31 mouse cellular contexts compared by ENCODE assay signal in genomic region chr3:128883636-128884195, GRCm38 (mm10).
DNase-seq lines count a peak whose midpoint lies in the region; ATAC-seq lines count a peak whose summit lies in the region.
"Had no signal": no experiment of that assay in that cellular context is flagged by ENCODE, and none has a peak within 500 bp of the region (broad histone marks: within the 10 kb centered on the region; RNA-seq: fewer than 3 reads in every experiment).

No protein-coding gene starts in this region.

- no peaks in the 10 kb centered on the region for H3K27me3 ChIP-seq in hindbrain, embryonic 12.5 days
- no peaks in the 10 kb centered on the region for H3K27me3 ChIP-seq in hindbrain, embryonic 10.5 days (ENCODE audit: insufficient read depth, poor library complexity, severe bottlenecking)
- no peaks in the 10 kb centered on the region for H3K27me3 ChIP-seq in neural tube, embryonic 12.5 days (replicated peaks)
- no peaks in the 10 kb centered on the region for H3K27me3 ChIP-seq in midbrain, embryonic 15.5 days (replicated peaks)
- H3K27me3 ChIP-seq: forebrain, embryonic 12.5 days; heart, embryonic 13.5 days; intestine, embryonic 15.5 days; liver, embryonic 13.5 days; megakaryocyte, embryonic 14.5 days; neural tube, embryonic 13.5 days had no signal

- no peaks in the 10 kb centered on the region for H3K36me3 ChIP-seq in hindbrain, embryonic 12.5 days
- H3K36me3 ChIP-seq in hindbrain, embryonic 10.5 days: no peaks in the 10 kb centered on the region
- H3K36me3 ChIP-seq in neural tube, embryonic 12.5 days: no peaks in the 10 kb centered on the region
- H3K36me3 ChIP-seq in midbrain, embryonic 15.5 days (replicated peaks): no peaks in the 10 kb centered on the region
- H3K36me3 ChIP-seq: forebrain, embryonic 12.5 days; heart, embryonic 13.5 days; intestine, embryonic 15.5 days; limb, embryonic 10.5 days; limb, embryonic 15.5 days; liver, embryonic 13.5 days; neural tube, embryonic 13.5 days had no signal

- no peak overlapping the region for H3K27ac ChIP-seq in hindbrain, embryonic 12.5 days
- no peak overlapping the region for H3K27ac ChIP-seq in hindbrain, embryonic 10.5 days
- H3K27ac ChIP-seq in neural tube, embryonic 12.5 days: no peak overlapping the region
- no peak overlapping the region for H3K27ac ChIP-seq in midbrain, embryonic 15.5 days
- H3K27ac ChIP-seq: forebrain, embryonic 12.5 days; heart, embryonic 13.5 days; intestine, embryonic 15.5 days; limb, embryonic 10.5 days; limb, embryonic 15.5 days; liver, embryonic 13.5 days; neural tube, embryonic 13.5 days had no signal

- no peak for DNase-seq in hindbrain, embryonic 10.5 days (ENCODE audit: low spot score)
- DNase-seq in neural tube, embryonic 10.5 days (ENCODE audit: extremely low spot score, low spot score): no peak
- DNase-seq in heart, adult 18-20 months: no peak
- DNase-seq: adrenal gland, postnatal 14 days; cerebellum, adult 11-12 months; cerebellum, postnatal 14 days; gastrocnemius, postnatal 14 days; heart, adult 11 months; heart, postnatal 10 days; kidney, adult 2 months; kidney, postnatal 36 days; liver, embryonic 13.5 days; lung, adult 18-20 months; lung, postnatal 4 days; right cerebral cortex, adult 18-20 months; spleen, adult 18-20 months; thymus, postnatal 14 days had no signal

- no peak overlapping the region for H3K9ac ChIP-seq in hindbrain, embryonic 12.5 days
- H3K9ac ChIP-seq in neural tube, embryonic 12.5 days: no peak overlapping the region
- H3K9ac ChIP-seq in midbrain, embryonic 15.5 days: no peak overlapping the region
- H3K9ac ChIP-seq: forebrain, embryonic 12.5 days; heart, embryonic 13.5 days; intestine, embryonic 15.5 days; limb, embryonic 15.5 days; liver, embryonic 13.5 days; neural tube, embryonic 13.5 days had no signal

- peaks cover 6% of the 10 kb centered on the region for H3K4me1 ChIP-seq in hindbrain, embryonic 12.5 days
- H3K4me1 ChIP-seq in hindbrain, embryonic 10.5 days (replicated peaks): 0 out of 2 replicates have a peak, but pooled peaks cover 5% of the 10 kb centered on the region
- 0 out of 2 replicates have a peak, but pooled peaks cover 6% of the 10 kb centered on the region for H3K4me1 ChIP-seq in neural tube, embryonic 12.5 days
- H3K4me1 ChIP-seq in midbrain, embryonic 15.5 days: 0 out of 2 replicates have a peak, but pooled peaks cover 7% of the 10 kb centered on the region
- H3K4me1 ChIP-seq: heart, embryonic 13.5 days; intestine, embryonic 15.5 days; limb, embryonic 15.5 days; liver, embryonic 13.5 days; megakaryocyte, embryonic 14.5 days had no signal

- no peaks in the 10 kb centered on the region for H3K9me3 ChIP-seq in hindbrain, embryonic 12.5 days (replicated peaks)
- H3K9me3 ChIP-seq in hindbrain, embryonic 10.5 days: no peaks in the 10 kb centered on the region
- no peaks in the 10 kb centered on the region for H3K9me3 ChIP-seq in neural tube, embryonic 12.5 days
- H3K9me3 ChIP-seq in midbrain, embryonic 15.5 days: no peaks in the 10 kb centered on the region
- H3K9me3 ChIP-seq: forebrain, embryonic 12.5 days; heart, embryonic 13.5 days; intestine, embryonic 15.5 days; limb, embryonic 10.5 days; limb, embryonic 15.5 days; liver, embryonic 13.5 days; neural tube, embryonic 13.5 days had no signal

- H3K4me3 ChIP-seq in hindbrain, embryonic 12.5 days: no peak overlapping the region
- H3K4me3 ChIP-seq in hindbrain, embryonic 10.5 days: no peak overlapping the region
- H3K4me3 ChIP-seq in neural tube, embryonic 12.5 days: no peak overlapping the region
- no peak overlapping the region for H3K4me3 ChIP-seq in midbrain, embryonic 15.5 days
- H3K4me3 ChIP-seq: erythroblast, embryonic 14.5 days; forebrain, embryonic 12.5 days; heart, embryonic 13.5 days; intestine, embryonic 15.5 days; limb, embryonic 10.5 days; limb, embryonic 15.5 days; liver, embryonic 13.5 days; megakaryocyte, embryonic 14.5 days; neural tube, embryonic 13.5 days had no signal

- H3K4me2 ChIP-seq in hindbrain, embryonic 12.5 days (replicated peaks): no peak overlapping the region
- H3K4me2 ChIP-seq in neural tube, embryonic 12.5 days (replicated peaks): no peak overlapping the region
- no peak overlapping the region for H3K4me2 ChIP-seq in midbrain, embryonic 15.5 days
- H3K4me2 ChIP-seq: forebrain, embryonic 12.5 days; heart, embryonic 13.5 days; intestine, embryonic 15.5 days; limb, embryonic 15.5 days; liver, embryonic 13.5 days; neural tube, embryonic 13.5 days had no signal

- 64% methylated on average over 7 of the region's 7 CpGs for WGBS in hindbrain, embryonic 12.5 days
- 80% methylated on average over 7 of the region's 7 CpGs for WGBS in hindbrain, embryonic 10.5 days
- WGBS in neural tube, embryonic 12.5 days: 66% methylated on average over 7 of the region's 7 CpGs
- 73% methylated on average over 7 of the region's 7 CpGs for WGBS in midbrain, embryonic 15.5 days

- ATAC-seq in hindbrain, embryonic 12.5 days (ENCODE audit: low FRiP score): peak; percentile 77
- ATAC-seq in neural tube, embryonic 12.5 days (ENCODE audit: low FRiP score, low read depth): peak; percentile 43; the same call in 1 of the 2 replicates
- ATAC-seq in midbrain, embryonic 15.5 days (replicated peaks): 0 out of 2 replicates have a peak, but pooled peaks have one; percentile 48
- no peak for ATAC-seq in erythroid progenitor cell, adult 5-6 weeks (replicated peaks; ENCODE audit: low FRiP score, poor library complexity, severe bottlenecking)
- ATAC-seq: CD4-positive, CD25-positive, alpha-beta regulatory T cell, adult 4 months; intestine, embryonic 15.5 days; lung, postnatal 0 days had no signal
